Mouse (Mus musculus): ENCODE measurements around the gene Dnajc22.
"Not testable (repeated sequence)": the region's sequence is repeated elsewhere in the genome, so short reads cannot be mapped to it uniquely, and the experiment has no call there.

Dnajc22 gene

GRCm38 (mm10) chr15:99092870-99093269, at the start of gene Dnajc22:
Dnajc22 (plus strand) TSS chr15:99093170.
- in situ Hi-C loops (cut with MboI), result no loop called here

- in situ Hi-C loops (cut with MboI), result no loop called here
These were observed 48.1 kb upstream of the Dnajc22 start for GRCm38 (mm10) chr15:99044854-99045253.

- in situ Hi-C loops (cut with MboI), result not testable (repeated sequence)
These were observed 47.2 kb upstream of the Dnajc22 start for GRCm38 (mm10) chr15:99045734-99046133.

GRCm38 (mm10) chr15:99049473-99050253, 43.3 kb upstream of the Dnajc22 start:
- in situ Hi-C loops (cut with MboI), result no loop called here

- in situ Hi-C loops (cut with MboI), result no loop called here
These were observed 39.6 kb upstream of the Dnajc22 start for GRCm38 (mm10) chr15:99053373-99053772.

- in situ Hi-C loops (cut with MboI), result no loop called here
These were observed 37.9 kb upstream of the Dnajc22 start, which contains the start of gene Prph for GRCm38 (mm10) chr15:99055040-99055439. Prph (plus strand) TSS chr15:99055174.

- in situ Hi-C loops (cut with MboI), result no loop called here
These were observed 37.4 kb upstream of the Dnajc22 start for GRCm38 (mm10) chr15:99055511-99055961.

GRCm38 (mm10) chr15:99056332-99056731, 36.6 kb upstream of the Dnajc22 start:
- in situ Hi-C loops (cut with MboI), result no loop called here

- in situ Hi-C loops (cut with MboI), result no loop called here
These were observed 27.3 kb upstream of the Dnajc22 start for GRCm38 (mm10) chr15:99065557-99066165.

GRCm38 (mm10) chr15:99071988-99072387, 21.0 kb upstream of the Dnajc22 start:
- in situ Hi-C loops (cut with MboI), result no loop called here

- in situ Hi-C loops (cut with MboI), result no loop called here
These were observed 18.9 kb upstream of the Dnajc22 start, which contains the start of gene Troap for GRCm38 (mm10) chr15:99074019-99074599. Troap (plus strand) TSS chr15:99074575.

GRCm38 (mm10) chr15:99074600-99075333, 18.2 kb upstream of the Dnajc22 start:
- in situ Hi-C loops (cut with MboI), result no loop called here

GRCm38 (mm10) chr15:99076011-99076410, 17.0 kb upstream of the Dnajc22 start:
- in situ Hi-C loops (cut with MboI), result not testable (repeated sequence)

- in situ Hi-C loops (cut with MboI), result no loop called here
These were observed 14.6 kb upstream of the Dnajc22 start for GRCm38 (mm10) chr15:99078181-99078910.

- in situ Hi-C loops (cut with MboI), result no loop called here
These were observed 13.2 kb upstream of the Dnajc22 start for GRCm38 (mm10) chr15:99079804-99080203.

- in situ Hi-C loops (cut with MboI), result no loop called here
These were observed 10.6 kb upstream of the Dnajc22 start for GRCm38 (mm10) chr15:99082322-99082721.

GRCm38 (mm10) chr15:99082840-99083239, 10.1 kb upstream of the Dnajc22 start:
- in situ Hi-C loops (cut with MboI), result no loop called here

GRCm38 (mm10) chr15:99083258-99083657, 9.7 kb upstream of the Dnajc22 start:
- in situ Hi-C loops (cut with MboI), result no loop called here

- in situ Hi-C loops (cut with MboI), result no loop called here
These were observed 9.0 kb upstream of the Dnajc22 start for GRCm38 (mm10) chr15:99083867-99084557.

- in situ Hi-C loops (cut with MboI), result no loop called here
These were observed 8.4 kb upstream of the Dnajc22 start for GRCm38 (mm10) chr15:99084618-99085017.

GRCm38 (mm10) chr15:99085997-99086396, 7.0 kb upstream of the Dnajc22 start:
- in situ Hi-C loops (cut with MboI), result no loop called here
